Mouse (Mus musculus): ENCODE measurements around the gene Gm9936.
"Not testable (repeated sequence)": the region's sequence is repeated elsewhere in the genome, so short reads cannot be mapped to it uniquely, and the experiment has no call there.

The Gm9936 gene

DNA sequence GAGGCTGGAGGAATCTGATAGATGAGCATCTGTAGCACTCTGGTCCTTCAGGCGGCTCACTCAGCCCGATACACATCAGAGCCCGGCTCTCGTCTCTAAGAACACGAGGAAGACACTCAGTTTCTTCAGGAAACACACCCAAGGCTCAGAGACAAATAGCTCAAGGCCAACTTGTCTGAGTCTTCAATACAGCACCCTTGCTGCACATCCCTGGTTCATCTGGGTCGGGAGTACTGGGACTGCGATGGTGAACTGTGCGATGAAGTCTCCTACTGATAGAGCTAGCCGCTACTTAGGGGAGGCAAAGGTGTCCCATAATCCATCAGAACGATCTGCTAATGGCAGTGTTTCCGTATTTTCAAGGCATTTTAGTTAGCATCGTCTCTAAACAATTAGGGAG lies at the start of gene Gm9936:
TSS of gene Gm9936 (minus strand) at position 101 of the 400 bp plus-strand sequence.
- no peak for DNase-seq (ENCODE audit: low spot score in 2 of 2)

DNA sequence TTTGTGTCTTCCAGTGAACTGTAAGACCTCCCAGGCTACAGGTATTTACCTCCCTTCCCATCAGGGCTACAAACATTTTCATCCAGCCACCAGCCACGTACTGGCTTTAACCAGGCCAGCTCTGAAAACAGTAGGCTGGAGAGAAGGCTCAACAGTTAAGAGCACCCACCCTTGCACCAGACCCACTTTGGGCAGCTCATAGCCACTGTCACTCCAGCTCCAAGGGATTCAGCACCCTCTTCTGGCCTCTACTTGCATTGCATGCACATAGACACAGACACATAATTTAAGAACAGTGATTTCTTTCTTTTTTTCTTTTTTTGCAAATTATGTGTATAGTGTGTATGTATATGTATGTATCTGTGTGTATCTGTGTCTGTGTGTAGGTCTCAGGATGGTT lies 43.9 kb upstream of the Gm9936 start:
- DNase-seq (ENCODE audit: low spot score in 2 of 2), result peak; percentile 40 to 43

DNA sequence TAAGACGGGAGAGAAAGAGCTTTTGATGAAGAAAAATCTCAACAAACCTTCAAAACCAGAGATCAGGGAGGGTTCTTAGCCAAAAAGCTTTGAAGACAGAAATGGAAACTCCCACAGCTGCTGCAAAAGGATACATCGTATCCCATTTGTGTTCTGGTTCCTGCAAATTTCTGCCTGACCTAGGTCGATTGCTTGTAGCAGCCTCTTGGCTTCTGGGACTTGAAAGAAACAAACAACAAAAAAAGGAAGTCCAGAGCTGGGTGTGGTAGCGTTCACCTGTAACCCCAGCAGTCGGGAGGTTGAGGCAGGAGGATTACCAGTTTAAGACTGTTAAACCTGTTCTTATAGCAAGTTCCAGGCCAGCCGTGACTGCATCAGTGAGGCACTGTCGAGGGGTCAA lies 40.4 kb upstream of the Gm9936 start:
- DNase-seq (ENCODE audit: low spot score in 2 of 2), result no peak

DNA sequence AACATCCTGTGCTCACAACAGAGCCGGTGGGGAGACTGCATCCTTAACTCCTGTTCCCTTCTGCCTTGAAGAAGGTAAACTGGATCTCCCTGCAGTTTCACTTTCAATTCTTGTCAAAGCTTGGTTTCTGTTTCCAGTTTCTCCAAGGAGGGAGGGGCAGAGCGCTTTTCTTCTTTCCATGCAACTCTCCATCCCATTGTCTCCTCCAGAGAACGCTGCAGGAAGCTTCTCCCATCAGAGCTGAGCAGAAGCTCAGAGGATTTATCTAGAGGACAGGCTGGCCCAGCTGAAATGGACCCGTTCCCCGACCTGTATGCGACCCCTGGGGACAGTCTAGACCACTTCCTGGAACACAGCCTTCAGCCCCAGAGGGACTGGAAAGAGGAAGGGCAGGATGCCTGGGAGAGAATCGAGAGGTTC lies 38.9 kb upstream of the Gm9936 start:
- DNase-seq (ENCODE audit: low spot score in 2 of 2), result no peak

DNA sequence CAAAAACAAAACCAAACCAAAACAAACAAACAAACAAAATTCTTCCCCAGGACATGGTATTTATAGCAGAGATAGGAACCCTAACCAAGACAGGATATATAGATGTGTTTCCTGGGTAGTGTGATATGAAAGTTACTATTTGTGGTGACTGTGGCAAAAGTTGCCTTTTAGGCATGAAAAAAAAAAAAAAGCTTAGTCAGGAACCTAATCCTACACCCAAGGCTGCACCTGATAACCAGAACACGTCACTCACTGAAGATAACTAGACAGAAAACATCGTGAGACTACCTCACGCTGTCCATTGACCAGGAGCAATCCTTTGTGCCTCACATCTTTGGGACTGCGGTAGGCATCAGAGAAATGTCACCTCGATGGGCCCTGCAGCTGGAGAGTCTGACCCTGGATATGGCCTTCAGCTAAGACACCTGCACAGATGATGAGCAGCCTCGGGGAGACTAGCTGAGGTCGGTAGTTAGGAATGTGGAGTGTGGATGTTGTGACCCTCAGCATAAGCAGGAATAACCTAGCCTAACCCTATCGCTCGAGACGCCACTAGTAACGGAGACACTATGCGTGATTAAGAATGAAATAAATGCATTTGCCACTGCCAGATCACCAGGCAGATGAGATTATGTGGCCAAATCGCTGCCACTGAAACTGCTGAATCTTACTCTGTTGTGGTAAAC lies 38.3 kb upstream of the Gm9936 start, which contains the start of gene Oasl2:
TSS of gene Oasl2 (plus strand) at position 249 of the 686 bp plus-strand sequence.
- no peak for DNase-seq (ENCODE audit: low spot score in 2 of 2)

DNA sequence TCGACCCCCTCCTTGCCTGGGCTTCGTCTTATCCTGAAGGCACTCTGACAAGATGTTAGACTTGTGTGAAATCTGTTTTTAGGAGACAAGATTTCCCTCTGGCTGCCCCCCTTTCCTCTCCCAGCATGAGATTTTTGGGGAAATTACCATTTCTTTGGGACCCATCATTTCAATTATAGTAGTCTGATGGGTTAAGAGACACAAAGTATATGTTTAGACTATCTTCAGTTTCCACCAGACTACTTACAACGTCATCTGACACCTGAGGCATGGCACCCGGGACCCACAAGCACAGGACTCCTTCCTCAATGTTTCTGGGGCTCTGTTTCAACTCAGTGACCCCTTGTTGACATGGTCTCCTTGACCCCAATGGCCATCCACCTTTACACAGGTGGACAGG lies 37.1 kb upstream of the Gm9936 start:
- DNase-seq (ENCODE audit: low spot score in 2 of 2), result no peak

DNA sequence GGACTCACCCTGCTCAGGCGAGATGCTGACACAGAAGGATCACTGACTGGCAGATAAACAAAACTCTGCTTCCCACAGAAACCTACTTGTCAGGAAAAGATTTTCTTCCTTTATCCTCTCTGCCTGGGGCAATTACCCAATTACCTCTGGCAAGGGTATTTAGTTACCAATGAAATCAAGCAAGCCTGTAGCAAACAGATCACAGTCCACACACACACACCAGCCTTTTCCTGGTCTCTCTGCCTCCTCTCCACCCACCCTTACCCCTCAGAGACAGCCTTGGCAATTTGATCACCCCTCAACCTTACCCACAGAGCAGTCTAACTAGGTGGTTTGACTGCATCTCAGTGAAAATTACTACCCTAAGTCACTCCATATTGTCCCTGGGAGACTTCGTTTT lies 30.5 kb upstream of the Gm9936 start:
- DNase-seq (ENCODE audit: low spot score in 2 of 2), result no peak

DNA sequence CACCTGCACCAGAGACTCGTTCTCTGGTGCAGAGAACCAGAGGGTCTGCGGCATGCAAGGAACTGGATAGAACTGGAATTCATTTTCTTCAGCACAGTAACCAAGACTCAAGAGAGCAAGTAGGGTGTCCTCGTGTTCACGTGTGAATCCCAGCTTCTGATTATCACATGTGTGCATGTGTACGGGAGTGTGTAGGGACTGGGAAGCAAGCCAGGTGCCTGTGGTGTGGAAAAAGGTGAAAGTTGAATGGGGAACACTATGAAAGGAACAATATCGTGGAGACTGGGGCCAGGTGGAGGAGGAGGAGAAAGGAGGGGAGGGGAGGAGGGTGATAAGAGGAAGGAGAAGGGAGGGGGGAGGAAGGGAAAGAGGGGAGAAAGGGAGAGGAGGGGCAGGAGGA lies 28.3 kb upstream of the Gm9936 start:
- no peak for DNase-seq (ENCODE audit: low spot score in 2 of 2)

DNA sequence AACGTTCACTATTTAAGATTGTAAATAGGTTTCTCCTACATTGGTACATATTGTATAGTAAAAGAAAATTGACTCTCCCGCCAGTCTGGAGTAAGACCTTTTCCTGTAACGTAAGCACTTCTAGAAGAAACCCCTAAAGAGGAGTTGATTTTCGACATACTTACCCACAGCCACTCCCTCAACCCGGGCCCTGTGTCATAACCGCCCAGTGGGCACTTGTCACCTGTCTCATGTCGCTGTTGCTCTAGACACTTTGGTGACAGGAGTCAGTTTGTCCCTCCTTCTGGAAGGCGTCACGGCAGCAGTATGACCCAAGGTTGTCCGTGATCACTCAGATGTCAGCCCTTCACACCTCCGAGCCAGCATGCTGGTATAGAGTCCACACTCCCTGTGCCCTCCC lies 24.5 kb upstream of the Gm9936 start:
- no peak for DNase-seq (ENCODE audit: low spot score in 2 of 2)

DNA sequence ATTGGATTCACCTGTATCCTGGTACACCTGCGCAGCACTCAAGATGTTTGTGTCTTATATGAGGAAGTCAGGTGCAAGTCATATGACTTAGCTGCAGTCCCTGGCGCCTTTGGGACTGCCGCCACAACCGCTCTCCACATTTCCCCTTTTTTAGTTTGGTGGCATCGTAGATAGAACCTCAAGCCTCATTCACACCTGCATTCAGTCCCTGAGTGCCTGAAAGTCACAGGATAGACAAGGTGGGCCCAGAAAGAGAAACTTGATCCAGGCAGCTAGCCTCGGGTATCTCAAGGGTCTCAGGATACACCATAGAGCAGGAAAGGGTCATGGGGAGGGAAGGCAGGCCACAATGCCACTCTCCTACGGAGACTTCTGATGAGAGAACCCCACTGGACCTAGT lies 23.8 kb upstream of the Gm9936 start:
- DNase-seq (ENCODE audit: low spot score in 2 of 2), result not testable (repeated sequence)

DNA sequence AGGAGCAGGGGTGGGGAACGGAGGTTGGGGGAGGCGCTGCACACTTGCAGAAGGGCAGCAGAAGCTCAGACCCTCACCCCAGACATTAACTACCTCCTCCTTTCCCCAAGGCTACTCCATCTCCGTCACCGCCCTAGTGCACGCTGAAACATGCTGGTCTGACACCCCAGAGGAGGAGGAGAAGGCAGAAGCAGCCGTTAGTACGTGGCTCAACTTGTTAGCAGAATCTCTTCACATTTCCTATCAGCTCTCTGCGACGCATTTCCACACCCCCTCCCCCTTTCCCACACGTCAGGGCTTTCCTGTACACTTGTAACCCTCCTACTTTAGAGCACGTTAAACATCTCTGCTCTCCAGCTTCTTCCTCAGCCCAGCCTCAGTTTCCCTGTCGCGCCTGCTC lies 20.9 kb upstream of the Gm9936 start:
- no peak for DNase-seq (ENCODE audit: low spot score in 2 of 2)

DNA sequence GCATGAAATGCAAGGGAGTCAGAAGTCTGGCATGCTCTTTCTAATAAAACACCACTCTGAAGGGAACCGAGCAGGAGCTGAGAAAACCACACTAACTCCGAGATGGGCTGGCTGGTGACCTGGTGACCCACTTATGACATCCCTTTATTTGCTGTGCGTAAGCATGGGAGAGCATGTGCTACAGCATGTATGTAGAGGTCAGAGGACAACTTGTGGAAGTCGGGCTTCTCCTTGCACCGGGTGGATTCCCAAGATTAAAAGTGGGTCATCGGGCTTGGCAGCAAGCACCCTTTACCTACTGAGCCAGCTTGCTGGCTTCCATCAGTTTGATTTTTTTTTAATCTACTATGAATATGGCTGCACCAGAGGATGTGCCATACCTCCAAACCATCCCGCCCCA lies 19.0 kb upstream of the Gm9936 start:
- no peak for DNase-seq (ENCODE audit: low spot score in 2 of 2)

DNA sequence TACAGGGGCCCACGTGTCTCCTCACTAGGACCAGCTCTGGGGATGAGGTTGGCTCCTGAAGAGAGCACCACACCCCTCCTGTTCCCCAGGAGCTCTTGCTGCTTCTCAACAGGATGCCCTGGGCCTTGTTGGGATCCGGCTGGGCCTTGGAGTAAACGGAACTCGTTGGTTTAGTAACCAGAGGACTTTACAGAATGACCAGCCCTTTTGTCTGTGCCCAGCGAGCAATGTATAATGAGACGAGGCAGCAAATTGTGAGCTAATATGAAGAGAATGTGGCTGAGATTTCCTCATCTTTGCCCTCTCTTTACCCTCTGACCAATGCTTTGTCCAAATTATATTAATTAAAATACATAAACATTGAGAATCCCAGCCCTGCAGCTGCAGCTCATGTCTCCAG lies 17.8 kb upstream of the Gm9936 start:
- no peak for DNase-seq (ENCODE audit: low spot score in 2 of 2)

DNA sequence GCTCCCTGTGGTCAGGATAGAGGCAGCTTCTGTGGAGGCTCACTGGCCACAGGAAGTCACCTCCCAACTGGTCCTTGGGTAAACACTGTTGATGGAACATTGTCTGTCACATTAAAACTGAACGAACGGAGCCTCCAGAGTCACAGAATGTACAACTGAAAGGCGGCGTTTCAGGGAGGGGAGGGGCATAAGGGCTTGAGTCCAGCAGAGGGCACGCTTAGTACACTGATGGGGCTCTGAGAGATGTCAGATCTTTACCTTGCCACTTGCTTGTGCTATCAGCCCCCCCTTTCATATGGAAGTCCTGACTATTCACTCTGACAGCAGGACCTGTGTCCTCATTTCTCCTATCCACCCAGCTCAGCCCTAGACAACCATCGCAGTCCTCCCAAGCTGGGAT lies 17.4 kb upstream of the Gm9936 start:
- no peak for DNase-seq (ENCODE audit: low spot score in 2 of 2)

DNA sequence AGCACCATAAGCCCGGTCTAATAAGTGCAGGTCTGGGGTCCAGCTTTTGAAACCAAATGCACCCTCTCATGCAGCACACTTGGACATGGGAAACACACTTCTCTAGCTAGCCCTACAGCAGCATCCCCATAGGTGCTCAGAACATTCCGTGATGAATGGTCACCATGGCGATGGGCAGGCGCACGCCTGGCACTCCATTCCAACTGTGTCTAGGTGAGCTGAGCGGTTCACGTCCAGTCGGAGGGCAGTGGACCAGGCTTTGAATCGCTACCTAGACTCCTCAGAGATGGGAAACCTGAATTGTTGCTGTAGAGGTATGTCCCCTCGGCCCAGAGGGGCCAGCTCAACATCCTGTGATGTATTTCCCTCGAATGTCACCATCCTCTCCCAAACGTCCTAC lies 6.8 kb upstream of the Gm9936 start:
- no peak for DNase-seq (ENCODE audit: low spot score in 2 of 2)

DNA sequence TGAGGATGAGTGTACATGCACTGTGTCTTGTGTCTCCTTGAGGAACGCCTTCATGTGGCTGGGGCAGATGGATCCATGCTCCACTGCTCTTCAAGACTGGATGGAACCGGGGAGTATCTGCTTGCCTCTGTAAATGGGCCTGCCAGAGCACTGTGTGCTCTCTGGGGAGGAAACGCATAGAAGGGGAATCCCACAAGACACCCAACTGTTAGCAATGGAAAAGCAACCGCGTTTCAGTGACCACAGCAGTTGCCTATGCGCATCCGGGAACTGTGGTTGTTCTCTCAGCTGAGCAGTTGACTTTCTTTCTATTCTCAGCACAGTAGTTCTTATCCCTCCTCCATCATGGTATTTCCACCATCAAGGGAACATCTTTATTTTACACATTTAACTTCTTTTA lies 6.3 kb upstream of the Gm9936 start:
- DNase-seq (ENCODE audit: low spot score in 2 of 2), result no peak

DNA sequence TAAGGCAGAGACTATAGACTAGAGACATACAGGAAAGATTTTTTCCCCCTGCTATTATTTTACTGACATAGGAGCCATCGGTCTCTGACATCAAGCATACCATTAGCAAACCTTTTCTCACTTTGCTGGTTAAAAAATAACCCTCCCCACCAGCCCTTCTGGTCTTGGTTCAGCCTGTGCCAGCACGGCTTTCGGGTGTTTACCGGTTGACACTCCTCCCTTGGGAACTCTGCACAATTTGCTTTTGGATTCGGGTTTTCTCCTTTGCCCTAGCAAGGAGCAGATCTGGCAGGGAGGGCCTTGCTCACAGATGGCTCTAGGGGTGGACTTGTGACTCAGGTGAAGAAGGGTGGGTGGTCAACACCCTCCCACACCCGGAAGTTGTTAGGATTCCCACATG lies 3.2 kb upstream of the Gm9936 start:
- no peak for DNase-seq (ENCODE audit: low spot score in 2 of 2)

DNA sequence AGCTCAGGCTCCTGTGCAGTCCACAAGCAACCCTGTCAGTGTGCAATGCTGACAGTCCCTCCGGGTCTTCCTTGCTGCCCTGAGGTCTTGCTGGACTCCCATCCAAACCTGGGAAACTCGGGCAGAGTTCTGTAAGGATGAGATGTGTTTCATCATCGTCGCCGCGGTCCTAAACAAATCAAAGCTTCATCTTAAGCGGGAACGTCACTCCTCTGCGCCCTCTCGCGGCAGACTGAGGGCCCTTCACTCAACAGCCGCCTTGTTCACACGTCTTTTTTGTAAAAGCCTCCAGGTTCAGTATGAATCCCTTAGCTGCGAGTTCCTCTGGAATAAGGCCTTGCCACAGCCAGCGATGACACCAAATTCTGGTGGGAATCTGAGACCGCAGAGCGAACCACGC lies 771 bp upstream of the Gm9936 start:
- peak; percentile 80 to 86 for DNase-seq (ENCODE audit: low spot score in 2 of 2)

DNA sequence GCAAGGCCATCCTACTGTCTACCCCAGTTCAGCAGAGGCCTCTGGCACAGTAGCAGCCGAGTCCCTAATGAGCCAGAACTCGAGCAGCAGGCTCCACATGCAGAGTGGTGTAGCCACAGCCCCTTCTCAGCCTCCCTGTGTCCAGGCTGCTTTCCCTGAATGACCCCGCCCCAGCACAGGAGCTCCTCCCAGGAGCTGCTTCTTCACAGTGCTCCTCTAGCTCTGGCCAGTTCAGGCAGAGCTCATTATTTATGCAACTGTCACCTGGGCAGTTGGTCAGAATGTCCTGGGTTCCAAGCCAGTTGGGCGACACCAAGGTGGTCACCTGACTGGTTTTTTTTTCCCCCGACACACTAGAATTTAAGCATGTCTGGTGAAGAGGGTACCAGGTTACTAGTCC lies 5.1 kb downstream of the Gm9936 start, which contains the start of gene 4930519G04Rik:
TSS of gene 4930519G04Rik (plus strand) at position 301 of the 400 bp plus-strand sequence.
- DNase-seq (ENCODE audit: low spot score in 2 of 2), result not testable (repeated sequence)

DNA sequence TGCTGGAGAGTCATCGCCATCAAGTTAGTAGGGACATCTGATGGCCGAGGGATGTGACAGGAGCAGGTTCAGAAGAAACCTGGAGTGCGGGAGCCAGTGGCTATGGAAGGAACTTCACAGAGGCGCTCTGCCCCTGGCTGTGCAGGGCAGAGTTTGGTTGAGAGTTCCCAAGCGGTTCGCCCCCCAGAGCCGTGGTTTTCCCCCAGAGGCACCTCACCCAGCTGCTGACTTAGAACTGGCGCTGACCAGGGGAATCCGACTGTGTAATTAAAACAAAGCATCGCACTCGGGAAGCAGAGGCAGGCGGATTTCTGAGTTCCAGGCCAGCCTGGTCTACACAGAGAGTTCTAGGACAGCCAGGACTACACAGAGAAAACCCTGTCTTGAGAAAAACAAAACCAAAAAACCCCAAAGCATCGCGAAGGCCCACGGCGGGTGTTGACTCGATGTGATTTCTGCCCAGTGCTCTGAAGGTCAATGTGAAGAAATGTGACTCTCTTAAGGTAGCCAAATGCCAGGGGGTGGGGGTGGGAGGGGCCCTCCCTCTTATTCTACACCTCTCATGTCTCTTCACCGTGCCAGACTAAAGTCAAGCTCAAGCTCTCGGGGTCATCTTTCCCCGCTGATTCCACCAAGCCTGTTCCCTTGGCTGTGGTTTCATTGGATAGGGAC lies 6.8 kb downstream of the Gm9936 start:
- no peak for DNase-seq (ENCODE audit: low spot score in 2 of 2)

DNA sequence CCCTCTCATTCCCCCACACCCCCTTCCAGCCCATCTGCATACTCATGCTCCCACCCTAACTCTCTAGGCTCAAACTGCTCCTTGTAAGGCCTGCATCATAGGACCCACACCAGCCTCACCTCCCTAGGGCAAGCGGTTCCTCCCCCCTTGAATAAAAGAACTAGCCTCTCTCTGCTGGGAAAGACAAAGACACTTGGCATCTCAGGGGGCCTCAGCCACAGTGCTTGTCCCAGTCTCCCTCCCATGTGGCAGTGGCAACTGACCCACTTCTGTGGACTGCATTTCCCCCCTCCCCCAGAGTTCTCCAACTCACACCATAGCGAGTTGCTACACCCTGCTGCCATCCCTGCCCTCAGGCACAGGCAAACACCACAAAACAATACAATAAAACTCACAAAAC lies 14.1 kb downstream of the Gm9936 start:
- DNase-seq (ENCODE audit: low spot score in 2 of 2), result not testable (repeated sequence)

DNA sequence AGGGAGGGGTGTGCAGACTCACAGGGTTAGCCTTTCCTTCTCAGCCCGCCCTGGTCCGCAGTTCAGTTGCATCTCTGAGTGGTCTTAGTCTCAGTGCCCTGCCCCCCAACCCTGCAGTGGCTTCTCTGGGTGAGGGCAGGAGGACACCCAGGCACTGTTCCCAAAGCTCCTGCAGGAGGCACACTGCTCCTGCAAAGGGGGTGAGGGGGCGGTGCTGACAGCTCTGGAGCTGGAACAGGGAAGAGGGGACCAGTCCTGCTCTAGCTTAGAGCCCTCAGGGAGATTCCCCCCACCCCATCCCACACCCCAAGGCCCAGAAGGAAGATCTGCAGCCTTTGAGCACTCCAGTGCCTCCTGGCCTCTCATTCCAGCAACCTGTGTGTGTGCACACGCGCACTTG lies 15.8 kb downstream of the Gm9936 start:
- DNase-seq (ENCODE audit: low spot score in 2 of 2), result no peak

DNA sequence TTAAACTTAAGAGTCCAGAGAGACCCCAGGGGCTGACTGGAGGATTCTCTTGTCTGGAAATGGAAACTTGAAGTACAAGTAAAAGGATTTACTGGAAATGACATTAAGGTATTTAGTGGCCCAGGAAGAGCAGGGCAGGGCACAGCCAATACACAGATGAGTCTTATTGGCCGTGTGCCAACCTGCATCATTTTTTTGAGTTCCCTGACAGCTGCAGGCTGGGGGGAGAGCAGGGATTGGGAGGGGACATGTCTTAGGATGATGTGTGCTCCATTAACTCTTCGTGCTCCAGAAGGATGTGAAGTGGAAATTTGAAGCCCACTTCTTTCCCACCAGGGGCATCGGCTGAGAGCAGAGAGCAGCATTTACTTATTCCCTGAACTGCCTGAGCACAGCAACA lies 16.3 kb downstream of the Gm9936 start:
- not testable (repeated sequence) for DNase-seq (ENCODE audit: low spot score in 2 of 2)

Measured in right cerebral cortex, postnatal 10 days (tissue).